8 mouse cellular contexts compared by ENCODE assay signal in the genomic region with DNA sequence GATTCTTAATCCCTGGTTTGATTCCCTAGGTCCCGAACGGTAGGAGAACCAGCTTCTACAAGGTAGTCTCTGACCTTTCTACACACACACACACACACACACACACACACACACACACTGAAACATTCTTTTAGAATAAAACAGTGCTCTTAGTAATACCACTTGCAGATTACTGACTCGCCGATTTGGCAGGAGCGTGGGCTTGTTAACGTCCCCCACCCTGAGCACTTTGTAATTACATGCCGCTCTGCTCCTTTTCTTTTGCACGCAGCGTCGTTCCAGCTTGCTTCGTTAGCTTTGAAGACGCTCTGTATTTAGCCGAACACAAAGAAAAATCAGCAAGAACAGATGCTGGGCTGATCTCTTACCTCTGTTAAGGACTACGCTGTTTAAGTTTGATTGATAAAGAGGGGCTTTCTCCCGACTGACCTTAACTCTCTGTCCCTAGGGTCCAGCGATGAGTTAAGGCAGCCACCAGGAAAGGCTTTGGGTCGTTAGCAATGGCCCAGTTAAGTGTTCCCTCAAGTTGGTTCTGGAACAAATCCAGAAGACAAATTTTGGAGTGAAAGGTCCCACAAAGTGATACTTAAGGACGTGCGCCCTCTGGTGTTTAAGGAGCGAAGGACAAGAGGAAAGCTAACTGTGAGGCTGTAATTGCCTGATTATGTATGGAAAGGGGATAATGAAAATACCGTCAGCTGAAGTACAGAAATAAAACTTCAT. TPM values are rescaled to one million over a fixed set of nuclear protein-coding genes. Genes with fewer than 3 reads are reported as not detected.
A peak's percentile ranks its signal among the peaks of the same experiment; 100 is the strongest.
DNase-seq lines count a peak whose midpoint lies in the region; ATAC-seq and TF ChIP-seq lines count a peak whose summit lies in the region.

No protein-coding gene starts in this region.

- H3K27ac ChIP-seq in gastrocnemius, adult 2 months, result peak overlapping the region; percentile 65
- 0 out of 2 replicates have a peak overlapping the region, but pooled peaks have one; percentile 11 for H3K27ac ChIP-seq in hindbrain, postnatal 0 days

- no peaks in the 10 kb centered on the region for H3K4me1 ChIP-seq in hindbrain, postnatal 0 days (ENCODE audit: insufficient read depth, low read length)

- no peaks in the 10 kb centered on the region for H3K27me3 ChIP-seq in hindbrain, postnatal 0 days (ENCODE audit: insufficient read depth, low read length)

- peak; percentile 84 for ATAC-seq in hindbrain, postnatal 0 days

- TF ChIP-seq CTCF in gastrocnemius, adult 2 months (IDR thresholded peaks at IDR 0.05), result peak; percentile 84
- TF ChIP-seq CTCF in hindbrain, postnatal 0 days (IDR thresholded peaks at IDR 0.05; ENCODE audit: low read depth), result peak; percentile 90

- 8% methylated on average over 21 of the region's 21 CpGs for WGBS in hindbrain, postnatal 0 days

- intact Hi-C loops in gastrocnemius, adult 2 months (cut with DNase I), result loop anchor here (5.0 kb wide), 1 partner anchor 358 kb away; no protein-coding TSS in a partner anchor

- peak overlapping the region; percentile 37; the same call in 1 of the 2 replicates for H3K9ac ChIP-seq in hindbrain, postnatal 0 days (replicated peaks; ENCODE audit: low read length)

- H3K4me2 ChIP-seq in hindbrain, postnatal 0 days (ENCODE audit: low read depth, low read length), result peak overlapping the region; percentile 75

- no peaks in the 10 kb centered on the region for H3K36me3 ChIP-seq in hindbrain, postnatal 0 days (ENCODE audit: insufficient read depth, low read length)

- no peaks in the 10 kb centered on the region for H3K9me3 ChIP-seq in hindbrain, postnatal 0 days (ENCODE audit: low read length)

- H3K4me3 ChIP-seq in gastrocnemius, adult 2 months, result peak overlapping the region; percentile 74
- peak overlapping the region; percentile 39 for H3K4me3 ChIP-seq in hindbrain, postnatal 0 days (ENCODE audit: low read length)

- DNase-seq in WW6 (ENCODE audit: low read depth, low spot score), result peak; percentile 55
- peak; percentile 50 to 77 for DNase-seq in cerebellum, postnatal 25 days
- peak; percentile 71 for DNase-seq in gastrocnemius, adult 2 months
- DNase-seq in hindbrain, postnatal 0 days (ENCODE audit: low spot score), result peak; percentile 95
- peak; percentile 37 for DNase-seq in left cerebral cortex, adult 11 months (ENCODE audit: low spot score)
- peak; percentile 49 to 81 for DNase-seq in lung, postnatal 4 days
- peak; percentile 50 for DNase-seq in right cerebral cortex, adult 18-20 months
- DNase-seq in urinary bladder, postnatal 4 days (ENCODE audit: low spot score in 2 of 2), result peak; percentile 49 to 80

RNA-seq across cellular contexts. Expression of gene Commd2, which starts 26.1 kb away (rescaled TPM):
- total RNA-seq in gastrocnemius, adult 2 months (2021), result 10 to 100 TPM; 10.4 to 12.1 TPM
- 18.3 and 18.5 TPM in 2 replicates for total RNA-seq in hindbrain, postnatal 0 days (2014; rRNA removed)
- polyA plus RNA-seq in hindbrain, postnatal 0 days (2015; fragmentation: Nextera tagmentation; extraction: Ambion mirVana), result 77.9 and 82.8 TPM in 2 replicates

RNA-seq across cellular contexts. Expression of gene Wwtr1, which starts 49.7 kb away (rescaled TPM):
- 10 to 100 TPM; 22.4 to 31.7 TPM for total RNA-seq in gastrocnemius, adult 2 months (2021)
- total RNA-seq in hindbrain, postnatal 0 days (2014; rRNA removed), result 33.1 and 34.1 TPM in 2 replicates
- 10.3 and 11.1 TPM in 2 replicates for polyA plus RNA-seq in hindbrain, postnatal 0 days (2015; fragmentation: Nextera tagmentation; extraction: Ambion mirVana)

Comparison
In these comparisons a context has a peak if more than half of its experiments do, and no peak if none do; other contexts are left out.
1. Peak in every context shown above with its lines: DNase-seq, ATAC-seq, H3K4me3 ChIP-seq and H3K27ac ChIP-seq.
2. DNase-seq: peak in every context shown above with its lines; median percentile 95 in hindbrain, postnatal 0 days; 71 in gastrocnemius, adult 2 months; 65 in lung, postnatal 4 days; 64 in urinary bladder, postnatal 4 days; 64 in cerebellum, postnatal 25 days; 55 in WW6; 50 in right cerebral cortex, adult 18-20 months; 37 in left cerebral cortex, adult 11 months.